Mouse (Mus musculus): ENCODE measurements around the gene Gm28042. TPM values are rescaled to one million over a fixed set of nuclear protein-coding genes. Genes with fewer than 3 reads are reported as not detected.

The Gm28042 gene
- polyA plus RNA-seq (2016; fragmentation: Nextera tagmentation; extraction: Ambion mirVana), result 3.3 and 6.0 TPM in 2 replicates

DNA sequence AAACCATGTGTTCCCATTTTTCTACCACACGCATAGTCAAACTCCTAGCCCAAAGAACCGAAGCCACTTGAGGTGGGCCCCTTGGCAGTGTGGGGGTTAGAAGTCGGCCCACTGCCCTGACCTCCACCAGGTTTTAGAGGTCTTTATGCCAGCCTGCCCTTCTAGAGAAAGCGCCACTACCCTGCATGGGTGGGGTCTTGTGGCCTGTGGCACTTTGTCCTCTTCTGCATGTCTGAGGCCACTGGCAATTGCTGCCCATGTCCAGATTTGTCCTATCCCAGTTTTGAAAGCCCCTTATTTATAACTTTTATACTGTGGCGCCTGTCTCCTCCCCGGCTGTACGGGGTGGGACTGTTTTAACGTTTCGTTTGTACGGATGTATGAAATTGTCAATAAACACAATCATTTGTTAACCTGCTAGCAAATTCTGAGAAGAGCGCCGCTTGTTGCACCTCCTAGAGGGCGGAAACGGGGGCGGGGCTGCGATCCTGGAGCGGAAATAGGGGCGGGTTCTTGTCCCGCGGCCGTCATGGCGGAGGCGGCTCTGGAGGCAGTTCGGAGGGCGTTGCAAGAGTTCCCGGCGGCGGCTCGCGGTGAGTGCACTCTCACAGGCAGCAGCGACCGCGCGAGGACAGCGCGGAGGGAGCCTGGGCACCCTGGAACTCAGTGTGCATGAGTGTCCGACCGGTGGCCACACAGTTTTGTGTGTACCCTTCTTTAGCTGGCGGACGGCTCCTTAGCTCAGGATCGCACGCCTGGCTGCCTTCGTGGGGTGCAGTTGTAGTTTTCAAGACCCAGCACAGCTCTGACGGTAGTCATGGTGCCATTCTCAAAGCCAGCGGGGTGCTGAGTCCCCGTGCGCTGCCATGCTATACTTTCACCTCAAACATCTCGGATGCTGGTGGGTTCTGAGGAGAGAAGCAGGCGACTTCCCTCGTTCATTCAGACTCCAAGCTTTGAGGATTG, at the start of gene Gm28042, which contains the start of gene Jmjd7:
Gene Gm28042, plus strand, starts transcription at position 510 of the 966 bp plus-strand sequence.
Gene Jmjd7, plus strand, starts transcription at position 500 of the 966 bp plus-strand sequence.
- DNase-seq (ENCODE audit: low spot score), result peak; percentile 90
- Histone ChIP-seq H3K4me1 (replicated peaks) (peaks cover 19% of the 10 kb centered on the region), H3K27me3 (ENCODE audit: insufficient read depth, poor library complexity, severe bottlenecking) (no peaks in the 10 kb centered on the region), H3K36me3 (peaks cover 69% of the 10 kb centered on the region), H3K27ac (peak within 1 kb of the TSS; percentile 94), H3K4me3 (peak within 1 kb of the TSS; percentile 83), H3K9me3 (no peaks in the 10 kb centered on the region)
- WGBS, result 5% methylated on average over 50 of the region's 50 CpGs

DNA sequence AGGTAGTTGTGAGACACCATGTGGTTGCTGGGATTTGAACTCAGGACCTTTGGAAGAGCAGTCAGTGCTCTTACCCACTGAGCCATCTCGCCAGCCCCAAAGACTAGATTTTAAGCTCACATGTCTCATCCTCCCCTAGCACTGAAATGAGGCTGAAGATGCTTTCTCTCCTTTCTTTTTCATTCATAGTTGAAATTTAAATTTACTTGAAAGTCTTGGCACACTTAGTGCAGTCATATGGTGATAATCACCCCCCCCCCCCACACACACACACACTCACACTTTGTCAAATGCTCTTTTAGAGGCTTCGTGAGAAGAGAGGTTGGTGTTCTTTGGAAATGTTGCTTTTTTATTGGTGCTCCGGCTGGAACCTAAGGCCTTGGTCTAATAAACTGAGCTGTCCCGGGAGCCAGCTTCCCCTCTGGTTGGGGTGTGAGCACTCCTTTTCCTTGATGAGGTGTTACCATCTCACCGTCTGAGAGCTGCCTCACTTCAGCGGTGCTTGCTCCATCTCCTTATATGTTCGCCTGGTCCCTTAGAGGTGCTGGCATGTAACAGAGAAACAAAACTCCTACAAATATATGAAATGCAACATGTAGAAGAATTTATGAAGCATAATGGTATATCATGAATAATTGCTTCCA, 46.8 kb upstream of the Gm28042 start:
- no peaks in the 10 kb centered on the region for H3K27me3 ChIP-seq (ENCODE audit: insufficient read depth, poor library complexity, severe bottlenecking)
- H3K9me3 ChIP-seq, result no peaks in the 10 kb centered on the region
- peaks cover 9% of the 10 kb centered on the region for H3K36me3 ChIP-seq
- no peak overlapping the region for H3K27ac ChIP-seq
- no peak for DNase-seq (ENCODE audit: low spot score)
- WGBS, result 88% methylated on average over 7 of the region's 7 CpGs
- H3K4me3 ChIP-seq, result no peak overlapping the region
- peaks cover 14% of the 10 kb centered on the region for H3K4me1 ChIP-seq (replicated peaks)

- no peaks in the 10 kb centered on the region for H3K9me3 ChIP-seq
- no peaks in the 10 kb centered on the region for H3K27me3 ChIP-seq (ENCODE audit: insufficient read depth, poor library complexity, severe bottlenecking)
- 79% methylated on average over 2 of the region's 2 CpGs for WGBS
- no peak overlapping the region for H3K4me3 ChIP-seq
- DNase-seq (ENCODE audit: low spot score), result no peak
- no peak overlapping the region for H3K27ac ChIP-seq
- H3K36me3 ChIP-seq, result peaks cover 9% of the 10 kb centered on the region
- H3K4me1 ChIP-seq (replicated peaks), result peaks cover 19% of the 10 kb centered on the region
Observed at GRCm38 (mm10) chr2:119981631-119982030, 45.7 kb upstream of the Gm28042 start.

DNA sequence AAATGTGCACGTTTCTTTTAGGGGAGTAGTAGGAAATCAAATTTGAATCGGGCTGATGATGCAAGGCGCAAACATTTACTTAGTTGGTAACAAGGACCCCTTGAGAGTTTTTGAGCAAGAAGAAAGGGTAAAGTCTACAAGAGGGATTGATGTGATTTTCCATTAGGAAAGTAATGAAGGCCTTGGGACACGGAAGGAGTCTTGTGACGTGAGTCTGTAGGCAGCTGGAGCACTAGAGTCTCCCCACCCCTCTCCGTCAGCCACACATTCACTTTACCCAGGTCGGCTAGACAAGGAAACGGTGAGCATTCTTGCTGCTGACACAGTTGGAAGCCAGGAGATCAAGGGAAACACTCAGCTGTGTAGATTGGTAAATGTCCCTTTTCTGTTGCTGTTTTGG, 41.4 kb upstream of the Gm28042 start:
- WGBS, result 74% methylated on average over 8 of the region's 8 CpGs

DNA sequence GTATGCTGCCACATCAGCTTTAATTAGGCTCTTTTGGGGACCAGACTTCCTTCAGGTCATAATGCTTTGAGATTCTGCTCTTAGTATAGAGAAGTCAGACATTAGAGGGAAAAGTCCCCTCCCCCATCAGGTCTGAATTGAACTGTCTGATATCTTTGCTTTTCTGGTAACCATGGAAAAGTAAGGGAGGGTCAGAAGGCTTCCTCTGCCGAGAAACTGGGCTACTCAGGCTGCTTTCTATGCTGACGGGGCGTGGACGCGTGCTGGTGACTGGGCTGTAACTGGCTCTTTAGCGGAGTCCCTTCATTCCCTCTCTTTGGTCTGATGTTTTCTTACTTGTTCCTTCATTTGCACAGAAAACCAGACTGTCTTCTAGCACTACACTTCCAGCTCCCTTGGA, 40.9 kb upstream of the Gm28042 start:
- Histone ChIP-seq H3K36me3 (peaks cover 9% of the 10 kb centered on the region), H3K4me1 (replicated peaks) (0 out of 2 replicates have a peak, but pooled peaks cover 5% of the 10 kb centered on the region), H3K27ac (no peak overlapping the region), H3K9me3 (no peaks in the 10 kb centered on the region), H3K27me3 (ENCODE audit: insufficient read depth, poor library complexity, severe bottlenecking) (no peaks in the 10 kb centered on the region), H3K4me3 (no peak overlapping the region)
- DNase-seq (ENCODE audit: low spot score), result no peak
- 73% methylated on average over 6 of the region's 6 CpGs for WGBS

More for the DNA sequence above, 41.4 kb upstream of the Gm28042 start:
- Histone ChIP-seq H3K4me1 (replicated peaks) (0 out of 2 replicates have a peak, but pooled peaks cover 5% of the 10 kb centered on the region), H3K4me3 (no peak overlapping the region), H3K27ac (no peak overlapping the region), H3K27me3 (ENCODE audit: insufficient read depth, poor library complexity, severe bottlenecking) (no peaks in the 10 kb centered on the region), H3K36me3 (peaks cover 9% of the 10 kb centered on the region), H3K9me3 (no peaks in the 10 kb centered on the region)
- no peak for DNase-seq (ENCODE audit: low spot score)

- H3K27ac ChIP-seq, result no peak overlapping the region
- 93% methylated on average over 2 of the region's 2 CpGs for WGBS
- DNase-seq (ENCODE audit: low spot score), result no peak
Observed at GRCm38 (mm10) chr2:119987441-119987840, 39.9 kb upstream of the Gm28042 start.

DNA sequence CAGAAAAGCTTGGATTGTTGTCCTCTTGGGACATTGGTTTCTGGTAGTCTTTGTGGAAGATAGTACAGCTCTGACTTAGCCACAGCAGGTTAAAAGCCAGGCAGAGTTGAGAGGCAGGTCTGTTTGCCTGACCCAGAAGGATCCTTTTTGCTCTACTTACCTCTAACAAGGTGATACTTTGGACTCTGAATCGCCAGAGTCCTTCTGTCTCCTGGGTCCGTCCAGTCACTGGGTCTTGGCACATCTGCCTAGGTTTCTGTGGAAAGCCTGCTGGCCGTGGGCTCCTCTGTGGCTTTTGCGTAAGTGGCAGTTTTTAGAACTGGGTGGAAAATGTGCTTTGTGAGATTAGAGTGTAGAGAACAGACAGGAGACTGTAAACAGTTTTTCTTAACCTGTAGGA, 38.3 kb upstream of the Gm28042 start:
- Histone ChIP-seq H3K4me1 (replicated peaks) (0 out of 2 replicates have a peak, but pooled peaks cover 5% of the 10 kb centered on the region), H3K4me3 (no peak overlapping the region), H3K27me3 (ENCODE audit: insufficient read depth, poor library complexity, severe bottlenecking) (no peaks in the 10 kb centered on the region), H3K9me3 (no peaks in the 10 kb centered on the region), H3K36me3 (no peaks in the 10 kb centered on the region), H3K27ac (no peak overlapping the region)
- 94% methylated on average over 4 of the region's 4 CpGs for WGBS
- DNase-seq (ENCODE audit: low spot score), result no peak

More at GRCm38 (mm10) chr2:119987441-119987840, 39.9 kb upstream of the Gm28042 start:
- Histone ChIP-seq H3K9me3 (no peaks in the 10 kb centered on the region), H3K4me1 (replicated peaks) (0 out of 2 replicates have a peak, but pooled peaks cover 5% of the 10 kb centered on the region), H3K27me3 (ENCODE audit: insufficient read depth, poor library complexity, severe bottlenecking) (no peaks in the 10 kb centered on the region), H3K36me3 (peaks cover 5% of the 10 kb centered on the region; the same call in 1 of the 2 replicates), H3K4me3 (no peak overlapping the region)

- DNase-seq (ENCODE audit: low spot score), result no peak
- Histone ChIP-seq H3K9me3 (no peaks in the 10 kb centered on the region), H3K27ac (no peak overlapping the region), H3K36me3 (no peaks in the 10 kb centered on the region), H3K4me1 (replicated peaks) (0 out of 2 replicates have a peak, but pooled peaks cover 7% of the 10 kb centered on the region), H3K27me3 (ENCODE audit: insufficient read depth, poor library complexity, severe bottlenecking) (no peaks in the 10 kb centered on the region), H3K4me3 (no peak overlapping the region)
- WGBS, result 80% methylated on average over 6 of the region's 6 CpGs
Observed at GRCm38 (mm10) chr2:119990881-119991280, 36.4 kb upstream of the Gm28042 start.

DNA sequence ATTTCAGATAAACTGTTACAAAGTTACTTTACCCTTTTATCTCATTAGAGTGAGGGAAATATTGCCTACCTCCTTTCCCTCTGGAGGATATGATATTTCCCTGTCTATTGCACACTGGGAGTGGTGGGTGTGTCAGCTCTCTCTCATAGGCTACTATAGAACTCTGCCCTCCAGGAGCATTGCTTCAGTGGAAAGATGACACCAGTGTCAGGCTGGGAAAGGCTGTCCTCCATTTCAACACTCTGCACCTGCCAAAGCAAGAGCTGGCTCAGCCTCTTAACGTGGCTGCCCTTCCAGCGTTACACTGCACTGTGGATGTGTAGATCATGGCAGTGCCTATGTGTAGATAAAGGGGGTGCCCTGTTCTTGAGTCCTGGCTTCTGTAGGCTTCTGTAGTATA, 34.9 kb upstream of the Gm28042 start:
- Histone ChIP-seq H3K27me3 (ENCODE audit: insufficient read depth, poor library complexity, severe bottlenecking) (no peaks in the 10 kb centered on the region), H3K9me3 (no peaks in the 10 kb centered on the region), H3K4me3 (no peak overlapping the region), H3K27ac (no peak overlapping the region), H3K4me1 (replicated peaks) (0 out of 2 replicates have a peak, but pooled peaks cover 6% of the 10 kb centered on the region), H3K36me3 (0 out of 2 replicates have a peak, but pooled peaks cover 6% of the 10 kb centered on the region)
- DNase-seq (ENCODE audit: low spot score), result no peak
- 94% methylated on average over 2 of the region's 2 CpGs for WGBS

DNA sequence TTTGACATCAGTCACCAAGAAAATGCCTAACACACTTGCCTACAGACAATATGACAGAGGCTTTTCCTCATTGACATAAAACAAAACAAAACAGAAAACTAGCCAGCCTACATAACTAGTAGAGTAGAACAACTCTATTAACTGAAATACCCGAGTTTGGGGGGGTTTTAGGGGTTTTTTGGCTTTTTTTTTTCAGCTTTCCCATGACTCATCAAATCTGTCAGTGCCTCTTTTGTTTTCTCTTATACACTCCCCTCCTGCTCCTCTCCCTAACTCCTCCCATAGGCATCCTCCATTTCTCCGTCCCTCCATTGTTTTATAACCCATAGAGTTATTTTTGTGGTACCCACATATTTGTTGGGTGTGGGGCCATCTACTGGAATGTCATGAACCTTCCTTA, 33.8 kb upstream of the Gm28042 start:
- no peak for DNase-seq (ENCODE audit: low spot score)
- H3K9me3 ChIP-seq, result no peaks in the 10 kb centered on the region
- no peak overlapping the region for H3K27ac ChIP-seq
- no peaks in the 10 kb centered on the region for H3K27me3 ChIP-seq (ENCODE audit: insufficient read depth, poor library complexity, severe bottlenecking)
- WGBS, result 46% methylated on average over 2 of the region's 2 CpGs
- H3K36me3 ChIP-seq, result 0 out of 2 replicates have a peak, but pooled peaks cover 9% of the 10 kb centered on the region
- H3K4me1 ChIP-seq (replicated peaks), result 0 out of 2 replicates have a peak, but pooled peaks cover 7% of the 10 kb centered on the region
- no peak overlapping the region for H3K4me3 ChIP-seq

DNA sequence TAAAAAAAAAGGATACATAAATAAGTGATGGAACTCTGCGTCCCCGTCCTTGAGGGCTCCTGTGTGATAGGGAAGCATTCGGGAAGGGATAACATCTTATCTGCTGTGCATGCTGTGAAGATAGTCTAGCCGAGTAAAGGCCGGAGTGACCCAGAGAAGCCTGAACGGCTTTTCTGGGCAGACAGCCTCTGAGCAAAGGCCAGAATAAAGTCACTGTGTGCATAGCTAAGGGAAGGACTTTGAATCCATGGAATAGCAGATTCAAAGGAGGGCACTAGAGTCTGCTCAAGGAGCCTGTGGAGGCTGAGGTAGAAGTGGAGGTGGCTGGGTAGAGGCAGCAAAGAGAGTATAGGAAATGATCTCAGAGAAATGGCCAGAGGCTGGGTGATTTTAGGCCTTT, 32.5 kb upstream of the Gm28042 start:
- H3K4me1 ChIP-seq (replicated peaks), result 0 out of 2 replicates have a peak, but pooled peaks cover 7% of the 10 kb centered on the region
- no peak for DNase-seq (ENCODE audit: low spot score)
- H3K4me3 ChIP-seq, result no peak overlapping the region
- 0 out of 2 replicates have a peak, but pooled peaks cover 13% of the 10 kb centered on the region for H3K36me3 ChIP-seq
- no peaks in the 10 kb centered on the region for H3K9me3 ChIP-seq
- H3K27ac ChIP-seq, result no peak overlapping the region
- no peaks in the 10 kb centered on the region for H3K27me3 ChIP-seq (ENCODE audit: insufficient read depth, poor library complexity, severe bottlenecking)
- 90% methylated on average over 6 of the region's 6 CpGs for whole genome bisulfite sequencing

GRCm38 (mm10) chr2:119995391-119996281, 31.7 kb upstream of the Gm28042 start:
- 0 out of 2 replicates have a peak, but pooled peaks cover 13% of the 10 kb centered on the region for H3K36me3 ChIP-seq
- H3K27ac ChIP-seq, result 0 out of 2 replicates have a peak overlapping the region, but pooled peaks have one; percentile 54
- H3K4me1 ChIP-seq (replicated peaks), result 0 out of 2 replicates have a peak, but pooled peaks cover 7% of the 10 kb centered on the region
- no peaks in the 10 kb centered on the region for H3K27me3 ChIP-seq (ENCODE audit: insufficient read depth, poor library complexity, severe bottlenecking)
- H3K4me3 ChIP-seq, result no peak overlapping the region
- 72% methylated on average over 9 of the region's 9 CpGs for WGBS
- DNase-seq (ENCODE audit: low spot score), result no peak
- H3K9me3 ChIP-seq, result no peaks in the 10 kb centered on the region

Data from hindbrain, embryonic 10.5 days (tissue).